Mouse (Mus musculus) midbrain, embryonic 13.5 days (tissue): Measurements from ENCODE around the gene Ccdc85b. TPM values are rescaled to one million over a fixed set of nuclear protein-coding genes. Genes with fewer than 3 reads are reported as not detected.
A peak's percentile ranks its signal among the peaks of the same experiment; 100 is the strongest.
"Not testable (repeated sequence)": the region's sequence is repeated elsewhere in the genome, so short reads cannot be mapped to it uniquely, and the experiment has no call there.

Experiments
- ATAC-seq: fragments of 200-750 bp; cut with Nextera tagmentation; 2 replicates; pipeline ENCODE4 v1.8.0; 2017; ENCODE audit warnings: mild to moderate bottlenecking, moderate TSS enrichment, moderate library complexity
- H3K27ac ChIP-seq: fragments of 300-500 bp; sonication (generic); 2 replicates; pipeline ENCODE4 v1.5.1; 2015; ENCODE audit warnings: inconsistent platforms, mild to moderate bottlenecking, moderate library complexity
- H3K27me3 ChIP-seq: fragments of 300-500 bp; sonication (generic); 2 replicates; pipeline ENCODE4 v1.6.1; 2015; ENCODE audit warnings: mild to moderate bottlenecking, inconsistent platforms
- H3K36me3 ChIP-seq: fragments of 300-500 bp; sonication (generic); 2 replicates; pipeline ENCODE4 v1.6.1; 2015; ENCODE audit warnings: mild to moderate bottlenecking, inconsistent platforms
- H3K4me1 ChIP-seq: fragments of 300-500 bp; sonication (generic); replicated peaks from 2 replicates; pipeline ENCODE4 v1.6.1; 2015; ENCODE audit warnings: inconsistent platforms
- H3K4me2 ChIP-seq: fragments of 300-500 bp; sonication (generic); replicated peaks from 2 replicates; pipeline ENCODE4 v1.6.1; 2015; ENCODE audit warnings: moderate library complexity, mild to moderate bottlenecking, inconsistent platforms
- H3K4me3 ChIP-seq: fragments of 300-500 bp; sonication (generic); replicated peaks from 2 replicates; pipeline ENCODE4 v1.5.1; 2015; ENCODE audit warnings: mild to moderate bottlenecking, inconsistent platforms
- H3K9ac ChIP-seq: fragments of 300-500 bp; sonication (generic); replicated peaks from 2 replicates; pipeline ENCODE4 v1.6.1; 2015; ENCODE audit warnings: mild to moderate bottlenecking, inconsistent platforms
- H3K9me3 ChIP-seq: fragments of 300-500 bp; sonication (generic); 2 replicates; pipeline ENCODE4 v1.6.1; 2016; ENCODE audit warnings: mild to moderate bottlenecking, inconsistent platforms
- WGBS: fragments of 180-500 bp; shearing (Covaris S2); methylation state at CpG from one replicate; pipeline ENCODE4 v1.1.7; 2015; 5-methylcytosine and 5-hydroxymethylcytosine counted together
- polyA plus RNA-seq: library from polyadenylated mRNA; unstranded; fragments of >200 nt; fragmentation: Nextera tagmentation; extraction: Ambion mirVana; gene quantifications from 2 replicates; pipeline ENCODE4 v1.2.1, GENCODE M21; 2015

Ccdc85b gene
- 6.9 and 9.7 TPM in 2 replicates for polyA plus RNA-seq

GRCm38 (mm10) chr19:5457746-5458442 lies at the start of gene Ccdc85b:
TSS of gene Ccdc85b (minus strand) at chr19:5457894.
- peak; percentile 18; the same call in 1 of the 2 replicates for ATAC-seq
- H3K9ac ChIP-seq: peak within 1 kb of the TSS; percentile 93
- peak within 1 kb of the TSS; percentile 79 for H3K4me3 ChIP-seq
- H3K4me2 ChIP-seq: peak within 1 kb of the TSS; percentile 99
- 15% methylated on average over 14 of the region's 14 CpGs for WGBS
- H3K36me3 ChIP-seq: peaks cover 10% of the 10 kb centered on the region
- peaks cover 15% of the 10 kb centered on the region for H3K27me3 ChIP-seq
- H3K9me3 ChIP-seq: no peaks in the 10 kb centered on the region
- H3K4me1 ChIP-seq: peaks cover 45% of the 10 kb centered on the region
- H3K27ac ChIP-seq: peak within 1 kb of the TSS; percentile 97

- 67% methylated on average over 16 of the region's 17 CpGs for WGBS
- Histone ChIP-seq H3K27me3 (no peaks in the 10 kb centered on the region), H3K36me3 (peaks cover 10% of the 10 kb centered on the region), H3K4me3 (no peak within 1 kb of the TSS), H3K27ac (no peak within 1 kb of the TSS), H3K9ac (no peak within 1 kb of the TSS), H3K4me1 (peaks cover under 1% of the 10 kb centered on the region; the same call in 1 of the 2 replicates), H3K4me2 (no peak within 1 kb of the TSS), H3K9me3 (no peaks in the 10 kb centered on the region)
- no peak for ATAC-seq
Measured at GRCm38 (mm10) chr19:5503687-5504086, 46.0 kb upstream of the Ccdc85b start, which contains the start of gene 1700020D05Rik. TSS of gene 1700020D05Rik (minus strand) at chr19:5503787.

- Histone ChIP-seq H3K4me1 (no peaks in the 10 kb centered on the region), H3K9ac (no peak overlapping the region), H3K27ac (no peak overlapping the region), H3K4me2 (no peak overlapping the region), H3K36me3 (peaks cover 42% of the 10 kb centered on the region), H3K4me3 (no peak overlapping the region), H3K27me3 (no peaks in the 10 kb centered on the region), H3K9me3 (no peaks in the 10 kb centered on the region)
- no peak for ATAC-seq
- 89% methylated on average over 2 of the region's 2 CpGs for WGBS
Measured at GRCm38 (mm10) chr19:5500330-5500875, 42.7 kb upstream of the Ccdc85b start.

GRCm38 (mm10) chr19:5496052-5496370 lies 38.3 kb upstream of the Ccdc85b start:
- 83% methylated on average over 16 of the region's 16 CpGs for WGBS
- H3K36me3 ChIP-seq: peaks cover 68% of the 10 kb centered on the region
- H3K4me1 ChIP-seq: peaks cover 19% of the 10 kb centered on the region
- no peak for ATAC-seq
- H3K9me3 ChIP-seq: no peaks in the 10 kb centered on the region
- H3K27me3 ChIP-seq: no peaks in the 10 kb centered on the region
- no peak overlapping the region for H3K27ac ChIP-seq
- H3K4me3 ChIP-seq: no peak overlapping the region
- H3K4me2 ChIP-seq: no peak overlapping the region
- no peak overlapping the region for H3K9ac ChIP-seq

GRCm38 (mm10) chr19:5495353-5496051 lies 37.8 kb upstream of the Ccdc85b start:
- peaks cover 68% of the 10 kb centered on the region for H3K36me3 ChIP-seq
- H3K4me3 ChIP-seq: no peak overlapping the region
- H3K27me3 ChIP-seq: no peaks in the 10 kb centered on the region
- no peak overlapping the region for H3K4me2 ChIP-seq
- 83% methylated on average over 12 of the region's 12 CpGs for WGBS
- no peak overlapping the region for H3K9ac ChIP-seq
- peaks cover 19% of the 10 kb centered on the region for H3K4me1 ChIP-seq
- H3K9me3 ChIP-seq: no peaks in the 10 kb centered on the region
- ATAC-seq: no peak
- no peak overlapping the region for H3K27ac ChIP-seq

GRCm38 (mm10) chr19:5494314-5494713 lies 36.6 kb upstream of the Ccdc85b start:
- Histone ChIP-seq H3K9me3 (no peaks in the 10 kb centered on the region), H3K4me1 (peaks cover 28% of the 10 kb centered on the region), H3K27me3 (no peaks in the 10 kb centered on the region), H3K27ac (no peak overlapping the region), H3K36me3 (peaks cover 68% of the 10 kb centered on the region), H3K4me3 (no peak overlapping the region), H3K4me2 (no peak overlapping the region), H3K9ac (no peak overlapping the region)
- 94% methylated on average over 3 of the region's 3 CpGs for WGBS
- ATAC-seq: no peak

- H3K27me3 ChIP-seq, H3K9ac ChIP-seq, H3K9me3 ChIP-seq, ATAC-seq, H3K4me2 ChIP-seq, H3K4me3 ChIP-seq, H3K27ac ChIP-seq: not testable (repeated sequence)
- Histone ChIP-seq H3K4me1 (peaks cover 38% of the 10 kb centered on the region), H3K36me3 (peaks cover 64% of the 10 kb centered on the region)
- 60% methylated on average over 9 of the region's 9 CpGs for WGBS
Measured at GRCm38 (mm10) chr19:5493301-5493721, 35.6 kb upstream of the Ccdc85b start.

GRCm38 (mm10) chr19:5492641-5493040 lies 34.9 kb upstream of the Ccdc85b start:
- H3K27ac ChIP-seq: no peak overlapping the region
- no peak overlapping the region; the same call in 1 of the 2 replicates for H3K4me3 ChIP-seq
- peaks cover 41% of the 10 kb centered on the region for H3K4me1 ChIP-seq
- no peak for ATAC-seq
- no peak overlapping the region for H3K9ac ChIP-seq
- peak overlapping the region; percentile 92 for H3K4me2 ChIP-seq
- H3K27me3 ChIP-seq: no peaks in the 10 kb centered on the region
- H3K9me3 ChIP-seq: no peaks in the 10 kb centered on the region
- H3K36me3 ChIP-seq: peaks cover 57% of the 10 kb centered on the region
- 89% methylated on average over 4 of the region's 4 CpGs for WGBS

GRCm38 (mm10) chr19:5490898-5491708 lies 33.4 kb upstream of the Ccdc85b start:
- WGBS: under 1% methylated on average over 59 of the region's 59 CpGs
- Histone ChIP-seq H3K4me2 (peak overlapping the region; percentile 92), H3K4me3 (peak overlapping the region; percentile 99), H3K9me3 (no peaks in the 10 kb centered on the region), H3K4me1 (peaks cover 55% of the 10 kb centered on the region), H3K27ac (peak overlapping the region; percentile 100), H3K9ac (peak overlapping the region; percentile 98), H3K36me3 (peaks cover 46% of the 10 kb centered on the region), H3K27me3 (no peaks in the 10 kb centered on the region)
- peak; percentile 55 for ATAC-seq

GRCm38 (mm10) chr19:5490313-5490897 lies 32.7 kb upstream of the Ccdc85b start, which contains the start of gene Cfl1:
TSS of gene Cfl1 (plus strand) at chr19:5490455.
- ATAC-seq: peak; percentile 72
- Histone ChIP-seq H3K36me3 (peaks cover 46% of the 10 kb centered on the region), H3K9me3 (no peaks in the 10 kb centered on the region), H3K4me2 (peak within 1 kb of the TSS; percentile 92), H3K27ac (peak within 1 kb of the TSS; percentile 100), H3K4me3 (peak within 1 kb of the TSS; percentile 99), H3K27me3 (no peaks in the 10 kb centered on the region), H3K4me1 (peaks cover 55% of the 10 kb centered on the region), H3K9ac (peak within 1 kb of the TSS; percentile 98)
- under 1% methylated on average over 62 of the region's 62 CpGs for WGBS

- peaks cover 48% of the 10 kb centered on the region for H3K36me3 ChIP-seq
- peak overlapping the region; percentile 100 for H3K27ac ChIP-seq
- not testable (repeated sequence) for H3K27me3 ChIP-seq, H3K9me3 ChIP-seq, H3K9ac ChIP-seq, ATAC-seq
- 58% methylated on average over 10 of the region's 10 CpGs for WGBS
- H3K4me1 ChIP-seq: peaks cover 55% of the 10 kb centered on the region
- H3K4me3 ChIP-seq: peak overlapping the region; percentile 99
- peak overlapping the region; percentile 92 for H3K4me2 ChIP-seq
Measured at GRCm38 (mm10) chr19:5489721-5490120, 32.0 kb upstream of the Ccdc85b start.
